Mouse (Mus musculus) natural killer cell, adult 2 months (primary cell): ENCODE measurements around the gene Zbtb21.
"Not testable (repeated sequence)": the region's sequence is repeated elsewhere in the genome, so short reads cannot be mapped to it uniquely, and the experiment has no call there.

Source experiments
- DNase-seq, 2 experiments: peaks; one replicate each; pipeline ENCODE4 v3.0.0; 2022; ENCODE audit warnings: low spot score in 2 of 2

Gene Zbtb21

GRCm38 (mm10) chr16:97962151-97962948 is at the start of gene Zbtb21, which contains the start of gene C2cd2:
Gene Zbtb21, minus strand, starts transcription at chr16:97962622.
Gene C2cd2, minus strand, starts transcription at chr16:97962598.
- DNase-seq = peak; percentile 94 to 95

- DNase-seq = not testable (repeated sequence)
Observed at GRCm38 (mm10) chr16:97997383-97997731, 34.9 kb upstream of the Zbtb21 start.

- peak; percentile 76 to 81 for DNase-seq
Observed at GRCm38 (mm10) chr16:97996616-97997382, 34.4 kb upstream of the Zbtb21 start, which contains the start of gene B230307C23Rik. Gene B230307C23Rik, plus strand, starts transcription at chr16:97997315.

- DNase-seq = no peak
Observed at GRCm38 (mm10) chr16:97995849-97996615, 33.6 kb upstream of the Zbtb21 start.

GRCm38 (mm10) chr16:97992477-97992876 is 30.1 kb upstream of the Zbtb21 start:
- DNase-seq = not testable (repeated sequence)

- DNase-seq = no peak
Observed at GRCm38 (mm10) chr16:97991517-97991916, 29.1 kb upstream of the Zbtb21 start.

GRCm38 (mm10) chr16:97984589-97984988 is 22.2 kb upstream of the Zbtb21 start:
- no peak for DNase-seq

- no peak for DNase-seq
Observed at GRCm38 (mm10) chr16:97981362-97981761, 18.9 kb upstream of the Zbtb21 start.

- no peak for DNase-seq
Observed at GRCm38 (mm10) chr16:97977722-97978121, 15.3 kb upstream of the Zbtb21 start.

GRCm38 (mm10) chr16:97977277-97977676 is 14.9 kb upstream of the Zbtb21 start:
- DNase-seq = no peak

- peak; percentile 34 to 68 for DNase-seq
Observed at GRCm38 (mm10) chr16:97963956-97964540, 1.6 kb upstream of the Zbtb21 start.

GRCm38 (mm10) chr16:97961381-97962150 is 856 bp downstream of the Zbtb21 start:
- no peak for DNase-seq

GRCm38 (mm10) chr16:97960348-97960747 is 2.1 kb downstream of the Zbtb21 start:
- DNase-seq = no peak

- DNase-seq = no peak
Observed at GRCm38 (mm10) chr16:97958401-97958973, 3.9 kb downstream of the Zbtb21 start.

GRCm38 (mm10) chr16:97957626-97958025 is 4.8 kb downstream of the Zbtb21 start:
- DNase-seq = no peak

GRCm38 (mm10) chr16:97956011-97956410 is 6.4 kb downstream of the Zbtb21 start:
- DNase-seq = no peak

- DNase-seq = no peak
Observed at GRCm38 (mm10) chr16:97953300-97953699, 9.1 kb downstream of the Zbtb21 start.

- no peak for DNase-seq
Observed at GRCm38 (mm10) chr16:97952801-97953200, 9.6 kb downstream of the Zbtb21 start.

GRCm38 (mm10) chr16:97952371-97952770 is 10.1 kb downstream of the Zbtb21 start:
- no peak for DNase-seq

GRCm38 (mm10) chr16:97950061-97950460 is 12.4 kb downstream of the Zbtb21 start:
- DNase-seq = no peak
